ENCODE assay signal across 1 mouse cellular context in genomic region chr17:56276643-56277566, GRCm38 (mm10).
TF ChIP-seq lines count a peak whose summit lies in the region.

Gene Ticam1, minus strand, starts transcription at chr17:56276786.

TF ChIP-seq in CH12.LX, 34 proteins besides CTCF, POLR2A, EP300 and RAD21 (continued from another document):
- TF ChIP-seq ELF1 (IDR thresholded peaks at IDR 0.05; ENCODE audit: low read depth, low read length) (peak; percentile 96), POLR2AphosphoS2 (IDR thresholded peaks at IDR 0.05; ENCODE audit: low read depth, low read length) (peak; percentile 80; the same call in 1 of the 2 replicates), E2F4 (IDR thresholded peaks at IDR 0.05; ENCODE audit: insufficient replicate concordance, low read depth, low read length) (0 out of 2 replicates have a peak, but pooled peaks have one; percentile 36), MEF2A (IDR thresholded peaks at IDR 0.05; ENCODE audit: borderline replicate concordance, low read depth, low read length) (peak; percentile 89), KAT2A (IDR thresholded peaks at IDR 0.05; ENCODE audit: insufficient replicate concordance, low read length) (0 out of 2 replicates have a peak, but pooled peaks have one; percentile 65), GABPA (IDR thresholded peaks at IDR 0.05; ENCODE audit: insufficient replicate concordance, low read depth, low read length) (no peak)
